Mouse (Mus musculus): ENCODE measurements around the gene Olfr1302. TPM values are rescaled to one million over a fixed set of nuclear protein-coding genes. Genes with fewer than 3 reads are reported as not detected.

The Olfr1302 gene
- polyA plus RNA-seq (2012; rRNA removed) (not detected in 2 replicates), polyA plus RNA-seq (2014; fragmentation: Nextera tagmentation; extraction: Ambion mirVana) (not detected in 2 replicates)

DNA sequence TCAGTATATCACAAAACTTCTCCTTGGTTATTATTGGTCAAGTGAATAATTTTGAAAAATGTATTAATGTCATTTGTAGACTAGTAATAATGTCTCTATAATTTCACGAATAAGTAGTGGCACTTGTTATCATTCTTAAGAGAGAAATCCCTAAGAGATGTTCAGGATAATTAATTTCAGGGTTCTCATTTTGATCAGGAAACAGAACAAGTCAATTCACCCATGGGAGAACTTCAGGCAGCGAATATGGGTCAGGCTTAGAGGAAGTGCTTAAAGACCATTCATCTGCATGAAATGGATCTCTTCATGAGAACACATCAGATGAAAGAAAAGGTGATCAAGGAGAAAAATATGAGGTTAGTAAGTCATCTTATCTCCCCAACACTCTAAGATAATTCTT is at the start of gene Olfr1302:
Gene Olfr1302 (plus strand): TSS at position 301 of the 400 bp plus-strand sequence.
- no peak for ATAC-seq (ENCODE audit: low FRiP score, low read depth)
- no peak within 1 kb of the TSS for H3K4me3 ChIP-seq (replicated peaks; ENCODE audit: low read length)
- H3K9ac ChIP-seq (ENCODE audit: low read depth, low read length, severe bottlenecking): no peak within 1 kb of the TSS
- H3K4me2 ChIP-seq (replicated peaks; ENCODE audit: low read depth, low read length, severe bottlenecking): no peak within 1 kb of the TSS
- WGBS: 76% methylated on average over 2 of the region's 2 CpGs
- H3K4me1 ChIP-seq (ENCODE audit: control insufficient read depth, insufficient read depth, low read length): no peaks in the 10 kb centered on the region
- no peaks in the 10 kb centered on the region for H3K36me3 ChIP-seq (ENCODE audit: control insufficient read depth, insufficient read depth, low read length)
- no peaks in the 10 kb centered on the region for H3K9me3 ChIP-seq (ENCODE audit: control insufficient read depth, low read length)
- no peak within 1 kb of the TSS for H3K27ac ChIP-seq (replicated peaks; ENCODE audit: low read depth, low read length)
- no peaks in the 10 kb centered on the region for H3K27me3 ChIP-seq (ENCODE audit: control insufficient read depth, insufficient read depth, low read length)
- DNase-seq (ENCODE audit: low spot score): no peak
- no peak for TF ChIP-seq POLR2A (IDR thresholded peaks at IDR 0.05; ENCODE audit: borderline replicate concordance, extremely low read depth, insufficient read depth, insufficient read length)

DNA sequence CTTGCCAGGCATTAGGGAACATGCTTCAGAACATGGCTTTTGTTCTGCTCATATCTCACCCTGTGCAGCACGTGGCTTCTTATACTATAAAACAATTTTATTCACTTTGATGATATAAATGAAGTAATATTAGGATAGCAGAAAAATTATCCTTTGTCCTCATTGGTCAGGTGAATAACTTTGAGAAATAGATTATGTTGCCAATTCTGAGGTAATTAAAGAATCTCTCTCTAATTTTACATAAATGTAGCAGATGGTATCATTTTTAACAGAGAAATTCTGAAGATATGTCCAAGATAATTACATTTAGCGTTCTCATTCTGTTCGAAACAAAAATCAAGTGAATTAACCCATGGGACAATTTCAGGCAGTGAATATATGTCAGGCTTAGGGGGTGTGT is 26.5 kb upstream of the Olfr1302 start, which contains the start of gene Olfr1301:
Gene Olfr1301 (plus strand): TSS at position 301 of the 400 bp plus-strand sequence.
- Histone ChIP-seq H3K4me1 (ENCODE audit: control insufficient read depth, insufficient read depth, low read length) (no peaks in the 10 kb centered on the region), H3K9me3 (ENCODE audit: control insufficient read depth, low read length) (no peaks in the 10 kb centered on the region), H3K27me3 (ENCODE audit: control insufficient read depth, insufficient read depth, low read length) (no peaks in the 10 kb centered on the region), H3K4me2 (replicated peaks; ENCODE audit: low read depth, low read length, severe bottlenecking) (no peak within 1 kb of the TSS), H3K27ac (replicated peaks; ENCODE audit: low read depth, low read length) (no peak within 1 kb of the TSS), H3K36me3 (ENCODE audit: control insufficient read depth, insufficient read depth, low read length) (no peaks in the 10 kb centered on the region), H3K4me3 (replicated peaks; ENCODE audit: low read length) (no peak within 1 kb of the TSS), H3K9ac (ENCODE audit: low read depth, low read length, severe bottlenecking) (no peak within 1 kb of the TSS)
- WGBS: 88% methylated on average over 3 of the region's 3 CpGs
- TF ChIP-seq POLR2A (IDR thresholded peaks at IDR 0.05; ENCODE audit: borderline replicate concordance, extremely low read depth, insufficient read depth, insufficient read length): no peak
- DNase-seq (ENCODE audit: low spot score) (no peak), ATAC-seq (ENCODE audit: low FRiP score, low read depth) (no peak)

- no peak for DNase-seq (ENCODE audit: low spot score)
- no peaks in the 10 kb centered on the region for H3K36me3 ChIP-seq (ENCODE audit: control insufficient read depth, insufficient read depth, low read length)
- H3K9ac ChIP-seq (ENCODE audit: low read depth, low read length, severe bottlenecking): no peak overlapping the region
- H3K9me3 ChIP-seq (ENCODE audit: control insufficient read depth, low read length): no peaks in the 10 kb centered on the region; the same call in 1 of the 2 replicates
- H3K27me3 ChIP-seq (ENCODE audit: control insufficient read depth, insufficient read depth, low read length): no peaks in the 10 kb centered on the region
- H3K4me3 ChIP-seq (replicated peaks; ENCODE audit: low read length): no peak overlapping the region
- H3K27ac ChIP-seq (replicated peaks; ENCODE audit: low read depth, low read length): no peak overlapping the region
- ATAC-seq (ENCODE audit: low FRiP score, low read depth): no peak
- no peak for TF ChIP-seq POLR2A (IDR thresholded peaks at IDR 0.05; ENCODE audit: borderline replicate concordance, extremely low read depth, insufficient read depth, insufficient read length)
- no peaks in the 10 kb centered on the region for H3K4me1 ChIP-seq (ENCODE audit: control insufficient read depth, insufficient read depth, low read length)
- no peak overlapping the region for H3K4me2 ChIP-seq (replicated peaks; ENCODE audit: low read depth, low read length, severe bottlenecking)
Observed at GRCm38 (mm10) chr2:111812936-111813335, 35.7 kb downstream of the Olfr1302 start.

DNA sequence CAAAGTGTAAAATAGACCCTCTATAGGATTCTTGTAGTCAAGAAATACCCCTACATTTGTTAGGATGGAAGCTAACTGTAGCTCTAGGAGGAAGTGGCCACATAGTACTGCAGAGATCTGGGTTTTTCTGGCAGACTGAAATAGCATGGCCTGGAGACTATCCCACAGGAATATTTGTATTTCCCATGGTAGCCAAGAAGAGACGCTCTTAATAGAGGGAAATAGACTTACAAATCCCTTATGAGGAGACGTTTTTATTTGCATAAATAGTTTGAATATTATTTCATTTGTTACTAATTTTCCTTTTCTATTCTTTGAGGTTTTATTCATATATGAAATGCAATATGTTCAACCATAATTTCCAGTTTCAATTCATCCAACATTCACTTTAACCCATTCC is 43.0 kb downstream of the Olfr1302 start, which contains the start of gene Olfr1303:
Gene Olfr1303 (minus strand): TSS at position 101 of the 400 bp plus-strand sequence.
- WGBS: 81% methylated on average over 2 of the region's 2 CpGs

More for the DNA sequence above, 43.0 kb downstream of the Olfr1302 start, which contains the start of gene Olfr1303:
- H3K36me3 ChIP-seq (ENCODE audit: control insufficient read depth, insufficient read depth, low read length): no peaks in the 10 kb centered on the region
- H3K4me2 ChIP-seq (replicated peaks; ENCODE audit: low read depth, low read length, severe bottlenecking): no peak within 1 kb of the TSS
- H3K4me1 ChIP-seq (ENCODE audit: control insufficient read depth, insufficient read depth, low read length): no peaks in the 10 kb centered on the region
- ATAC-seq (ENCODE audit: low FRiP score, low read depth) (no peak), DNase-seq (ENCODE audit: low spot score) (no peak)
- TF ChIP-seq POLR2A (IDR thresholded peaks at IDR 0.05; ENCODE audit: borderline replicate concordance, extremely low read depth, insufficient read depth, insufficient read length): no peak
- H3K27ac ChIP-seq (replicated peaks; ENCODE audit: low read depth, low read length): no peak within 1 kb of the TSS
- H3K9ac ChIP-seq (ENCODE audit: low read depth, low read length, severe bottlenecking): no peak within 1 kb of the TSS
- H3K4me3 ChIP-seq (replicated peaks; ENCODE audit: low read length): no peak within 1 kb of the TSS
- no peaks in the 10 kb centered on the region for H3K9me3 ChIP-seq (ENCODE audit: control insufficient read depth, low read length)
- H3K27me3 ChIP-seq (ENCODE audit: control insufficient read depth, insufficient read depth, low read length): no peaks in the 10 kb centered on the region

Other genes with a start within 250 kb of the Olfr1302 start
- not detected in 2 replicates for gene Olfr1294, start 237.1 kb upstream of the Olfr1302 start, polyA plus RNA-seq (2012; rRNA removed)
- not detected in 2 replicates for gene Olfr1294, start 237.1 kb upstream of the Olfr1302 start, polyA plus RNA-seq (2014; fragmentation: Nextera tagmentation; extraction: Ambion mirVana)
- not detected in 2 replicates for gene Olfr1295, start 207.7 kb upstream of the Olfr1302 start, polyA plus RNA-seq (2012; rRNA removed)
- gene Olfr1295, start 207.7 kb upstream of the Olfr1302 start, polyA plus RNA-seq (2014; fragmentation: Nextera tagmentation; extraction: Ambion mirVana): not detected in 2 replicates
- gene Olfr1297, start 150.9 kb upstream of the Olfr1302 start, polyA plus RNA-seq (2012; rRNA removed): not detected in 2 replicates
- gene Olfr1297, start 150.9 kb upstream of the Olfr1302 start, polyA plus RNA-seq (2014; fragmentation: Nextera tagmentation; extraction: Ambion mirVana): not detected in 2 replicates
- not detected in 2 replicates for gene Olfr1298, start 128.2 kb upstream of the Olfr1302 start, polyA plus RNA-seq (2012; rRNA removed)
- gene Olfr1298, start 128.2 kb upstream of the Olfr1302 start, polyA plus RNA-seq (2014; fragmentation: Nextera tagmentation; extraction: Ambion mirVana): not detected in 2 replicates
- not detected in 2 replicates for gene Olfr1299, start 116.0 kb upstream of the Olfr1302 start, polyA plus RNA-seq (2012; rRNA removed)
- gene Olfr1299, start 116.0 kb upstream of the Olfr1302 start, polyA plus RNA-seq (2014; fragmentation: Nextera tagmentation; extraction: Ambion mirVana): not detected in 2 replicates
- not detected in 2 replicates for gene Olfr1301, start 26.4 kb upstream of the Olfr1302 start, polyA plus RNA-seq (2012; rRNA removed)
- not detected in 2 replicates for gene Olfr1301, start 26.4 kb upstream of the Olfr1302 start, polyA plus RNA-seq (2014; fragmentation: Nextera tagmentation; extraction: Ambion mirVana)
- gene Olfr1303, start 42.9 kb downstream of the Olfr1302 start, polyA plus RNA-seq (2012; rRNA removed): not detected in 2 replicates
- not detected in 2 replicates for gene Olfr1303, start 42.9 kb downstream of the Olfr1302 start, polyA plus RNA-seq (2014; fragmentation: Nextera tagmentation; extraction: Ambion mirVana)
- gene Olfr1305, start 99.7 kb downstream of the Olfr1302 start, polyA plus RNA-seq (2012; rRNA removed): not detected in 2 replicates
- gene Olfr1305, start 99.7 kb downstream of the Olfr1302 start, polyA plus RNA-seq (2014; fragmentation: Nextera tagmentation; extraction: Ambion mirVana): not detected in 2 replicates
- gene Olfr1306, start 138.8 kb downstream of the Olfr1302 start, polyA plus RNA-seq (2012; rRNA removed): not detected in 2 replicates
- not detected in 2 replicates for gene Olfr1306, start 138.8 kb downstream of the Olfr1302 start, polyA plus RNA-seq (2014; fragmentation: Nextera tagmentation; extraction: Ambion mirVana)
- not detected in 2 replicates for gene Olfr1307, start 172.0 kb downstream of the Olfr1302 start, polyA plus RNA-seq (2012; rRNA removed)
- 0.01 TPM in 1 of 2 replicates, not detected in the other for gene Olfr1307, start 172.0 kb downstream of the Olfr1302 start, polyA plus RNA-seq (2014; fragmentation: Nextera tagmentation; extraction: Ambion mirVana)
- gene Olfr1308, start 187.5 kb downstream of the Olfr1302 start, polyA plus RNA-seq (2012; rRNA removed): not detected in 2 replicates
- not detected in 2 replicates for gene Olfr1308, start 187.5 kb downstream of the Olfr1302 start, polyA plus RNA-seq (2014; fragmentation: Nextera tagmentation; extraction: Ambion mirVana)
- not detected in 2 replicates for gene Olfr1309, start 212.9 kb downstream of the Olfr1302 start, polyA plus RNA-seq (2012; rRNA removed)
- not detected in 2 replicates for gene Olfr1309, start 212.9 kb downstream of the Olfr1302 start, polyA plus RNA-seq (2014; fragmentation: Nextera tagmentation; extraction: Ambion mirVana)
- 0.01 TPM in 1 of 2 replicates, not detected in the other for gene Olfr1310, start 235.3 kb downstream of the Olfr1302 start, polyA plus RNA-seq (2012; rRNA removed)
- not detected in 2 replicates for gene Olfr1310, start 235.3 kb downstream of the Olfr1302 start, polyA plus RNA-seq (2014; fragmentation: Nextera tagmentation; extraction: Ambion mirVana)
- gene Olfr1311, start 247.0 kb downstream of the Olfr1302 start, polyA plus RNA-seq (2012; rRNA removed): not detected in 2 replicates
- not detected in 2 replicates for gene Olfr1311, start 247.0 kb downstream of the Olfr1302 start, polyA plus RNA-seq (2014; fragmentation: Nextera tagmentation; extraction: Ambion mirVana)

Data from limb, embryonic 14.5 days (tissue).